Mouse (Mus musculus): ENCODE results near the gene Zpbp2.

The Zpbp2 gene

GRCm38 (mm10) chr11:98555124-98555700 is 4.3 kb downstream of the Zpbp2 start:
- DNase-seq (ENCODE audit: low read depth) = no peak

DNA sequence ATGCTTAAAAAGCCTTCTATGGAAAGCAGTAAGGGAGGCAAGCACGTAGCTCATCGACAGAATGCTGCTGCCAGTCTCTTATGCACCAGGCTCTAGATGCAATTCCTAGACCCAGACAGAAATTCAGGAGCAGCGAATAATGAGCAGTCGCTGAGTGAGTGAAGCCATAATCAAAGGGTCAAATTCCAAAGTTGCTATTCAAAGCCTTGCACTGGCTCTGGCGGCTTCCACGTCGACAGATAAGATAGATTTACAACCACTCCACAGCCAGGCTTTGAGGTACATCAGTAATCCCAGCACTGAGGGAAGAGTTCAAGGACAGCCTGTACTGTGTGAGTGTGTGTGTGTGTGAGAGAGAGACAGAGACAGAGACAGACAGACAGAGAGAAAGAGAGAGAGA is 10.0 kb downstream of the Zpbp2 start:
- no peak for DNase-seq (ENCODE audit: low read depth)

DNA sequence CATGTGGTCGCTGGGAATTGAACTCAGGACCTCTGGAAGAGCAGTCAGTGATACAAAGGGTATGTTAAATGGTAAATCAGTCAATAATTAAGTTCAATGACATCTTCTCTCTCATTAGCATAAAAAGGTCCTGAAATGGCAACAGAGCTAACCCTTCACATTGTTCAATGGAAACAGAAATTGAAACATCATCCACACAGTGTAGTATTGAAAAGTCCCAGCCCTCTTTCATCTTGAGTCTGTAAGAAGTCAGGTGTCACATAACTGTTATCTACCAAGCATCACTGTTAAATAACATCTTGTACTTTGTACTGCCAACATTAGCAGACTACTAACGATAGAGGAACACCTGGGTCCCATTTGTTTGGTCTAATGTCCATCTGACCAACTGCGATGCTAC is 12.1 kb downstream of the Zpbp2 start:
- DNase-seq (ENCODE audit: low read depth) = no peak

DNA sequence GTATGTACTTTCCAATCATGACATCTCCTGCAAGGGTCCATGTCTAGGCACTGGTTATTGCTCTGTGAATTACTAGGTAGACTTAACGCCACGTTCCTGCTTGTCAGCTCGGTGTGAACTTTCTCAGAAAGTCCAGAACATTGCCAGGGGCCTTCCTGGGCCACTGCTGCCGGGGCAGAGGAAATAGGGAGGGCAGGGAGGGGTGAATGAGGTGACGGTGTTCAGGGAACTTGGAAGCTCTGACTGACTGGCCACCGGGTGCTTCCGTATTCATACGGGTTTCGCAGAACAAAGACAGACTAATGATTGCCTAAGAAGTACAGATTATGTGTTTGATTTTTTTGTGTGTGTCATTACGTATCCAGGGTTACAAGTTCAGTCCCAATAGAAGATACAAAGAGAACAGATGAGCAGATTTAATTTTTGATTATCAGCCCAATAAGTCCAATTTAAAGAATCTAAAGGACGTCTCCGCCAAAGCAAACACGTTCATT is 13.1 kb downstream of the Zpbp2 start:
- no peak for DNase-seq (ENCODE audit: low read depth)

- no peak for DNase-seq (ENCODE audit: low read depth)
These were observed 17.4 kb downstream of the Zpbp2 start for GRCm38 (mm10) chr11:98568326-98568725.

DNA sequence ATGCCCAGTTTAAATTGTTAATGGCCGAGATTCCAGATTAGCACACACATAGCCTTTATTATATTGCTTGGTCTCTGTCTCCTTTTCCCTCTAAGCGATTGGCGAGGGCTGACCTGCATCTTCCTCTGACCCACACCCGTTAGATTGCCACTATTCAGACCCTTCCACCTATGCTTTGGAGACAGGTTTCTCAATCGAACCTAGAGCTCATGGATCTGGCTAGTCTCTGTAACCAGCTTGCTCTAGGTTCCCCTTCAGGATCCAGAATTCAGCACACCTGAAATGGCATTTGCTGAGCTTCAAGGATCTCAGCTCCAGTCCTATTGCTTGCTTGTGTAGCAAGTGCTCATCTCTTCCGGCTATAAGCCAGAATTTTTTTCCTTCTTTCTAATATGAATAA is 18.6 kb downstream of the Zpbp2 start:
- no peak for DNase-seq (ENCODE audit: low read depth)

- DNase-seq (ENCODE audit: low read depth) = no peak
These were observed 26.9 kb downstream of the Zpbp2 start for GRCm38 (mm10) chr11:98577776-98578175.

- DNase-seq (ENCODE audit: low read depth) = no peak
These were observed 29.6 kb downstream of the Zpbp2 start for GRCm38 (mm10) chr11:98580301-98581121.

GRCm38 (mm10) chr11:98581286-98582029 is 30.6 kb downstream of the Zpbp2 start:
- DNase-seq (ENCODE audit: low read depth) = no peak

GRCm38 (mm10) chr11:98582030-98582388 is 31.1 kb downstream of the Zpbp2 start:
- no peak for DNase-seq (ENCODE audit: low read depth)

DNA sequence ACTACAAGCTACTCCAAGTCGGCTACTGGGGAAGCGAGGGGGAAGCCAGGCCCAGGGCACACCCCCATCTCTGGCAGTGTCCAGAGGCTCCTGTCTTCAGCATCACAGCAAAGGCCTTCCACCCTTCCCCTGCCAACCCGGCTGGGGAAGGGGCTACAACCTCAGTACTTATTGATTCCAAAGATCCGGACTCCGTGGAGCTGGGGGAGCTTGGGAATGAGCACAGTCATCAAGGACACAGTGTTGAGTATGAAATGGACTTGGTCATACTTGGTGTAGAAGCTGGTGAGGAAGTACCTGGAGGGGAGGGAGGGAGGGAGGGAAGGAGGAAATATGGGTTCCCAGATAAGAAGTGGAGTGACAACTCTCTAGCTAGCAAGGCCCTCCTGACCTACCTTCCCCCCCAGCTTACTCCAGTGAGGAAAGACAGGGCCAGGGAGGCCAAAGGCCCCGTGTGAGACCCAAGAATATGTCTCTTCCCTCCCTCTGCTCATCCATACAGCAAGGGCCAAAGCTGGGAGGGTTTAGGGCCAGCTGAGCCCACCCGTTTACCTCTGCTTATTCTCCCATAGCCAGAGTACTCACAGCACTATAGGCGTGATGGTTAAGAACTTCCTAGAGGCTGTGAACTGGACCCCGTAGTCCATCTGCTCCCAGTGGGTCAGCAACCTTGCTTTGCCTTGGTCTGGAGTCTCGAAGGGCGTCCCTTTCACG is 31.8 kb downstream of the Zpbp2 start:
- DNase-seq (ENCODE audit: low read depth) = no peak

DNA sequence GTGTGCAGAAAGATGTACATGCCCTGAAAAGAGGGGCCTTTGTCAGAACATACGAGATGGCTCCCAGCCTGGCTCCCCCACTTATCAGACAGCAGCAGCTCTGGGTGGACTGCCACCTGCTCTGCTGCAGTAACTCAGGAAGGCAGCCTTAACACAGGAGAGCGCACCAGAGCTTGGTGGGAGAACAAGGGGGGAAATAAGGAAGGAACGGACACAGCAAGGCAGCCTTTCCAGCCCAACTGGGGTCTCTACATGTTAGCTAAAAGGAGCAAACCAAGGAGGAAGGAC is 32.3 kb downstream of the Zpbp2 start:
- no peak for DNase-seq (ENCODE audit: low read depth)

GRCm38 (mm10) chr11:98583571-98583970 is 32.7 kb downstream of the Zpbp2 start:
- no peak for DNase-seq (ENCODE audit: low read depth)

DNA sequence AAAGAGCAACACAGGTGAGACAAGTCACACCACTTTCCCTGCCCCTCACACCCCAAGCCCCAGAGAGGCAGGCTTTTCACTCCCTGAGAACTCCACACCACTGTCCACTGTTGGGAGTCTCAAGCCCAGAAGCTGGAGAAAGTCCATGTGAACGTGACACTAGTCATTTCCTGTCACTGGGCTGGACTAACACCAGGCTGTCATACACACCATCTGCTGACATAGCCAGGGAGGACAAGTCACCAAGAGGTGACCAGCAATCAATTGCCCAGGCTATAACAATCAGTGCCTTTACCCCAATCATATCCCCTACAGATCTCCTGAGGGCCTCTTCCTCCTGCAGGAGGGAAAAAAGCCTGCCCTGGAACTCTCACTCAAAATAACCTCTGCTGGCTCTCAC is 33.2 kb downstream of the Zpbp2 start:
- no peak for DNase-seq (ENCODE audit: low read depth)

DNA sequence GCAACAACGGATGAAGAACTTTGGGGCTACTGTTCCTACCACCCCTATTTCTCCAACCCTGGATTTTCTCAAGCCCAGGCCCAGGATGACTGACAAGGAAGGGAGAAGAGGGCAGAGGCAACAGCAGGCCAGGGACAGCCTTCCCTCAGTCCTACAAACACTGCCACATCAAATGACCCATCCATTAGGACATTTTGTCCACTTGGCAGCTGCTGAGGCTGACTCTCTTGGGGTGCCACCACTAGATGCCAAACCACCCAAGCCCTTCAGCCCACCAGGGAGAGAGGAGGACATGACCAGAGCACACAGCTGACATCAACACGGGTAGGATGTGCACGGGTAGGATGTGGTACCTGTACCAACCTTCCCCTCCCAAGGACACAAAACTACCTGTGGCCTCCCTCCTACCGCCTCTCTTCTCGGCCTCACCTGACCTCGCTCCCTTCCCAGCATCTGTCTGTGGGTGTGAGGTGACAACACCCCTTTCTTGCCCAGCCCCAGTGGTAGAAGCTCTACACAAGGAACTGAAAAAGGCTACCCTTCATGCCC is 33.8 kb downstream of the Zpbp2 start:
- no peak for DNase-seq (ENCODE audit: low read depth)

- DNase-seq (ENCODE audit: low read depth) = no peak
These were observed 35.4 kb downstream of the Zpbp2 start for GRCm38 (mm10) chr11:98586087-98586891.

DNA sequence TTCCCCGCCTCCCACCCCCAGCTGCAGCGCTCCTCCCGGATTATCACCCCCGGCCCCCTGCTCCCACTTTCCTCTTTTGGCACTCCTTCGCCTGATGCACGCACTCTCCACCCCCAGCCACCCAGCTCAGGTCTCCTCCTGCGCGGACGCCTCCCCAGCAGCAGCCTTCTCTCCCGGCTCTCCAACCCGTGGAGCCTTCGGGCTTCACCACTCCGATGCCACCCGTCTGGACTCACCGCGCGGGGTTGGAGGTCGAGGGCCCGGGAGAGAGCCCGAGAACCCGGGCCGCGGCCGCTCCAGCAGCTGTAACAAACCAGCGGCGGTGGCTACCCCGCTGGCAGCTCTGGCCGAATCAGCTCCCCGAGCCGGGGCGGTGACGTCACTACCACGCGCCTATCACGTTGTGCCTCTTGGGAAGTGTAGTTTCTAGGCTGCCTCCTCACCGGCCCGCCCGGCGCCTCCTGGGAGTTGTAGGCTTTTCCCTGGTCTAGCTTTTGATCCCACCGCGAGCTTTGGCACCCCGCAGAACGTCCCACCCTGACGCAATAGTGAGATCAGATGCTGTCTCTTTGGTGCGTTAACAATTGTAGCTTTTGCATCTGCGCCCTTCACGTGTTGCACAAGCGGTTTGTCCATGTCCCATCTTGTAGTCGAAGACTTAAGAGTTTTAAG is 36.1 kb downstream of the Zpbp2 start, which contains the start of gene Ormdl3:
Ormdl3 (minus strand) TSS at position 477 of the 672 bp plus-strand sequence.
- peak; percentile 86 for DNase-seq (ENCODE audit: low read depth)

GRCm38 (mm10) chr11:98587684-98588546 is 37.0 kb downstream of the Zpbp2 start:
- no peak for DNase-seq (ENCODE audit: low read depth)

DNA sequence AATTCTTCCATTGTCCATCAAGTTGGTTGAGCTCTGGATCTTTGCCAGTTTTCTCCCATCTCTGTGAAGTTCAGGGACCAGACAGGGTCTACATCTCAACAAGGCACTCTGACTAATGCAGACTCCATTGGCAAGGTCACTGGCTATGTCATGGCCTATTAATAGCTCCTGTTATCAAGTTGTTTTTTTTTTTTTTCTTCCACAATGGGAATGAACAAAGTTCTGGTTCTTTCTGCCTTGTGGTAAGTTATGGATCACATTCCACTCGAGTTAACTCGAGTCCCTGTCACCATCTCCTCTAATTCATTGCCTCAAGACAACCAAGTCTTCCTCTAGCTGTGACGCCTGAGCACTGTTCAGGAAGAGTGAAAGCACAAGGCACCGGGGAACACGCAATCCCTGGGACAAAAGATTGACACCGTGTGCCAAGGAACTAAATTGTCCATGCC is 38.0 kb downstream of the Zpbp2 start:
- DNase-seq (ENCODE audit: low read depth) = no peak

GRCm38 (mm10) chr11:98589306-98589705 is 38.4 kb downstream of the Zpbp2 start:
- no peak for DNase-seq (ENCODE audit: low read depth)
